Mouse (Mus musculus) C2C12 (cell line): ENCODE measurements around the gene Afp. TPM values are rescaled to one million over a fixed set of nuclear protein-coding genes. Genes with fewer than 3 reads are reported as not detected.

Experiments used
- H3K27me3 ChIP-seq: one replicate; pipeline ENCODE4 v1.6.1; 2011; ENCODE audit not compliant: control insufficient read depth, insufficient read depth, insufficient read length
- H3K36me3 ChIP-seq: one replicate; pipeline ENCODE4 v1.6.1; 2011; ENCODE audit not compliant: control insufficient read depth, insufficient read depth
- H3K4me3 ChIP-seq: one replicate; pipeline ENCODE4 v1.5.1; 2011; ENCODE audit warnings: mild to moderate bottlenecking, control low read depth; ENCODE audit not compliant: poor library complexity, insufficient read depth, severe bottlenecking
- H3K79me2 ChIP-seq: one replicate; pipeline ENCODE4 v1.6.1; 2011; ENCODE audit not compliant: control insufficient read depth, insufficient read depth
- H3K79me3 ChIP-seq: one replicate; pipeline ENCODE4 v1.6.1; 2011; ENCODE audit warnings: low read depth, control low read depth
- H3ac ChIP-seq: one replicate; pipeline ENCODE3; 2011; ENCODE audit warnings: low read depth; ENCODE audit not compliant: control insufficient read depth, insufficient read length
- CEBPB ChIP-seq: IDR thresholded peaks from one replicate; pipeline ENCODE4 v1.6.1; 2011; ENCODE audit warnings: low read depth, mild to moderate bottlenecking, control low read depth, moderate library complexity
- CTCF ChIP-seq: IDR thresholded peaks from one replicate; pipeline ENCODE4 v1.5.1; 2011; ENCODE audit not compliant: control insufficient read depth, insufficient read depth, insufficient read length
- FOSL1 ChIP-seq: IDR thresholded peaks from one replicate; pipeline ENCODE4 v1.8.0; 2011; ENCODE audit warnings: mild to moderate bottlenecking, low read length; ENCODE audit not compliant: poor library complexity, insufficient read depth, severe bottlenecking
- MAX ChIP-seq: IDR thresholded peaks from one replicate; pipeline ENCODE4 v1.6.1; 2011; ENCODE audit warnings: mild to moderate bottlenecking, control low read depth
- MYOD1 ChIP-seq: IDR thresholded peaks from one replicate; pipeline ENCODE4 v1.6.1; 2011; ENCODE audit warnings: low read depth; ENCODE audit not compliant: control insufficient read depth, insufficient read length
- MYOG ChIP-seq: IDR thresholded peaks from one replicate; pipeline ENCODE4 v1.6.1; 2011; ENCODE audit not compliant: control insufficient read depth, insufficient read length; ENCODE audit errors: extremely low read depth
- USF1 ChIP-seq: IDR thresholded peaks from one replicate; pipeline ENCODE4 v1.6.1; 2011; ENCODE audit warnings: low read depth, mild to moderate bottlenecking, control low read depth, moderate library complexity
- polyA plus RNA-seq: library from polyadenylated mRNA; unstranded; fragments of >200 nt; fragmentation: generic; extraction: Trizol; gene quantifications from one replicate; pipeline ENCODE4 v1.2.1, GENCODE M21; 2012; ENCODE audit warnings: missing spikeins

Afp gene
- polyA plus RNA-seq, 1 experiment, result 0.26 TPM

DNA sequence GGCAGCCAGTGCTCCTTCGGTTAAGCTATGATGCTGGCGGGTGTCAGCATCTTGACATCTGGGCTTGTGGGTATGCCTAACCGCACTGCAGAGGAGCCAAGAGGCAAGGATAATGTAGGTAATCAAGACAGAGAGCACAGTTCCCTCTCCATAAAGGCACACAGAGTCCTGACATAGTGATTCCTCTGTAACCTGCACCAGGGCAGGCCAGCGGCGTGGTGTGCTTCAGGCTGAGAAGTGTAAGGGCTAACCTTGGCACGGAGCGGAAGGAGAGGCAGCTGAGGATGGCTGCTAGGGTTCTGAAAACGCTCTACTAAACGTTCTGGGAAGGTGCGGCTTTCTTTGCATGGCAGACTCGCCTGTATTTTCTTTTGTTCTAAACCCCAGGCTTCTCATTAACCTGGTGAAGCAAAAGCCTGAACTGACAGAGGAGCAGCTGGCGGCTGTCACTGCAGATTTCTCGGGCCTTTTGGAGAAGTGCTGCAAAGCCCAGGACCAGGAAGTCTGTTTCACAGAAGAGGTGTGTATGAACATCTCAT, 16.9 kb downstream of the Afp start:
- H3K27me3 ChIP-seq, result peaks cover 20% of the 10 kb centered on the region
- H3ac ChIP-seq, result no peak overlapping the region
- TF ChIP-seq CEBPB (no peak), MYOG (no peak), USF1 (no peak), FOSL1 (no peak), CTCF (no peak), MAX (no peak), MYOD1 (no peak)
- no peaks in the 10 kb centered on the region for H3K36me3 ChIP-seq
- no peaks in the 10 kb centered on the region for H3K79me3 ChIP-seq
- H3K4me3 ChIP-seq, result no peak overlapping the region
- H3K79me2 ChIP-seq, result no peaks in the 10 kb centered on the region

- Histone ChIP-seq H3K79me3 (no peaks in the 10 kb centered on the region), H3K27me3 (peaks cover 24% of the 10 kb centered on the region), H3K36me3 (no peaks in the 10 kb centered on the region), H3ac (no peak overlapping the region), H3K79me2 (no peaks in the 10 kb centered on the region), H3K4me3 (no peak overlapping the region)
- no peak for TF ChIP-seq MAX
- TF ChIP-seq CTCF, result no peak
- TF ChIP-seq CEBPB, result no peak
Observed at GRCm38 (mm10) chr5:90509828-90510592, 19.5 kb downstream of the Afp start.

GRCm38 (mm10) chr5:90512288-90512955, 21.9 kb downstream of the Afp start:
- H3ac ChIP-seq, result no peak overlapping the region
- TF ChIP-seq USF1, result no peak
- no peak for TF ChIP-seq MYOD1
- TF ChIP-seq FOSL1, result no peak
- no peak for TF ChIP-seq CEBPB
- no peak for TF ChIP-seq MYOG
- no peak for TF ChIP-seq CTCF
- no peak for TF ChIP-seq MAX
- H3K4me3 ChIP-seq, result no peak overlapping the region
- no peaks in the 10 kb centered on the region for H3K36me3 ChIP-seq
- no peaks in the 10 kb centered on the region for H3K79me2 ChIP-seq
- no peaks in the 10 kb centered on the region for H3K79me3 ChIP-seq
- peaks cover 24% of the 10 kb centered on the region for H3K27me3 ChIP-seq

DNA sequence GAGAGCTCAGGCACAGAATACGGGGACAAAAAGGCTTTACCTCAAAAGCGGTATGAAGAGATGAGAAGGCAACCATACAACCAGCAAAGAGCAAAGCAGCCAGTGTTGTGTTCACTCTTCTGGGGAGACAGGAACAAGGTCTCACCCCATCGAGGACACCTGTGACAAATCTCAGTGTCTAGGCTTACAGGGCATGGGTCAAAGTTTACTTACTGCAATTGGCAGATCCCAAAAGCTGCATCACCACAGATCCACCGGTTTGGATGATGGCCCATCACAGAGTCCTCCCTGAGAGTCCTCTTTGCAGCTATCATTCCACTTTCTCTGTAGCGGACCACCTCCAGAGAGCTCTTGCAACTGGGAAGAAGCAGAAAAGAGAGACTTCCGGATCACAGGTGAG, 25.0 kb downstream of the Afp start:
- H3K36me3 ChIP-seq, result no peaks in the 10 kb centered on the region
- H3ac ChIP-seq, result no peak overlapping the region
- no peaks in the 10 kb centered on the region for H3K79me2 ChIP-seq
- H3K79me3 ChIP-seq, result no peaks in the 10 kb centered on the region
- H3K27me3 ChIP-seq, result peaks cover 19% of the 10 kb centered on the region
- H3K4me3 ChIP-seq, result no peak overlapping the region
- TF ChIP-seq MAX (no peak), CTCF (no peak), CEBPB (no peak), MYOD1 (no peak), FOSL1 (no peak), MYOG (no peak), USF1 (no peak)

- Histone ChIP-seq H3K79me2 (no peaks in the 10 kb centered on the region), H3K27me3 (peaks cover 16% of the 10 kb centered on the region), H3K36me3 (no peaks in the 10 kb centered on the region), H3K4me3 (no peak within 1 kb of the TSS), H3K79me3 (no peaks in the 10 kb centered on the region), H3ac (no peak within 1 kb of the TSS)
- no peak for TF ChIP-seq MYOD1
- no peak for TF ChIP-seq CEBPB
- no peak for TF ChIP-seq MAX
- TF ChIP-seq FOSL1, result no peak
- TF ChIP-seq MYOG, result no peak
- TF ChIP-seq USF1, result no peak
- TF ChIP-seq CTCF, result no peak
Observed at GRCm38 (mm10) chr5:90518356-90519100, 28.0 kb downstream of the Afp start, which contains the start of gene Afm. Gene Afm (plus strand): TSS chr5:90518932.
